Mouse (Mus musculus) heart, postnatal 4 days (tissue): ENCODE results near the gene Ppp1r12a. TPM values are rescaled to one million over a fixed set of nuclear protein-coding genes. Genes with fewer than 3 reads are reported as not detected.

Source experiments
- DNase-seq: peaks from one replicate; pipeline ENCODE4 v3.0.0; 2021
- total RNA-seq, 2 experiments: library from RNA; stranded (reverse); gene quantifications; 2 replicates each; pipeline ENCODE4 v1.2.3; 2021

Gene Ppp1r12a
- 100 to 1,000 TPM; 173 to 182 TPM for total RNA-seq

DNA sequence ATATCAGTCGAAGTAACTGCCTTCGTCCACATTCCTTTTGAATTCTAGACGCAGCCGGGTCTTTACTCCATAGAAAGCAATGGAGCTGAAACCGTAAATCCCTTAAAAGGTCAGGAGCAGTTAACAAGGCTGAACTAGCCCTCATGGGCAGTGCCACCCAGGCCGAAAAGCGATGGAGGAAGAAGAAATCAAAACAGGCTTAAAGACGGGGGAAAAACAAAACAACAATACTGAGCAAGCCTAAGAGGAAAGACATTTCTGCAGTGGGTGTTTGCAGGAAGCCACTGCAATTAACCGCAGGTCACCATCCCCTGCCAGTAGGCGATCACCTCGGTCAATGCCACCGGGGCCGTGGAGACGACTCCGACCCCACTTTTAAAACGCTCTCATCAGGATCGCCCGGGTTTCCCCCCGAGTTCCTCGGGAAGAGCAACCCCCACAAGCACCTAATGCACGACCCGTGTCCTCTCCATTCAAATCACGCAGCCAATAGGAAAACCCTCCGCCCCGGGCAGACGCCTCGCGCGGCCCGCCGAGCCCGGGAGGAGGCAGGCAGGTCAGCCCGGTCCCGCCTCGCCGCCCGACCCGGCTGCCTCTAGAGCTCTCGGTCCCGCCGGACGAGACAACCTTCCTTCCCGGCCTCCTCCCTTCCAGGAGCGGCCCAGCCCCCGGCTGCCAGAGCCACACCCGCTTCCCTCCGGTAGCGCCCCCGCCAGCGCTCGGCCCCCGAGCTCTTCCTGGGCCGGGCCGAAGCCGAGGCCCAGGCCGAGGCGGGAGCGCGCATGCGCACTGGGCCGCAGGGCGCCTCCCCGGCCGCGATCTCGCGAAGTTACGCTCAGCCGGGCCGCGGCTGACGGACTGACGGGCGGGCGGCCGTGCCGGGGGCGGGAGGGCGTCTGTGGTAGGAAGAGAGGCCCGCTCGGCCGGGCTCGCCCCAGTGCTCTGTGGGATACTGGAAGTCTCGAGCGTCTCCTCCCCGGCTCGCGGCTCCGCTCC lies at the start of gene Ppp1r12a:
Gene Ppp1r12a (plus strand): TSS at position 933 of the 996 bp plus-strand sequence.
- DNase-seq = peak; percentile 97

DNA sequence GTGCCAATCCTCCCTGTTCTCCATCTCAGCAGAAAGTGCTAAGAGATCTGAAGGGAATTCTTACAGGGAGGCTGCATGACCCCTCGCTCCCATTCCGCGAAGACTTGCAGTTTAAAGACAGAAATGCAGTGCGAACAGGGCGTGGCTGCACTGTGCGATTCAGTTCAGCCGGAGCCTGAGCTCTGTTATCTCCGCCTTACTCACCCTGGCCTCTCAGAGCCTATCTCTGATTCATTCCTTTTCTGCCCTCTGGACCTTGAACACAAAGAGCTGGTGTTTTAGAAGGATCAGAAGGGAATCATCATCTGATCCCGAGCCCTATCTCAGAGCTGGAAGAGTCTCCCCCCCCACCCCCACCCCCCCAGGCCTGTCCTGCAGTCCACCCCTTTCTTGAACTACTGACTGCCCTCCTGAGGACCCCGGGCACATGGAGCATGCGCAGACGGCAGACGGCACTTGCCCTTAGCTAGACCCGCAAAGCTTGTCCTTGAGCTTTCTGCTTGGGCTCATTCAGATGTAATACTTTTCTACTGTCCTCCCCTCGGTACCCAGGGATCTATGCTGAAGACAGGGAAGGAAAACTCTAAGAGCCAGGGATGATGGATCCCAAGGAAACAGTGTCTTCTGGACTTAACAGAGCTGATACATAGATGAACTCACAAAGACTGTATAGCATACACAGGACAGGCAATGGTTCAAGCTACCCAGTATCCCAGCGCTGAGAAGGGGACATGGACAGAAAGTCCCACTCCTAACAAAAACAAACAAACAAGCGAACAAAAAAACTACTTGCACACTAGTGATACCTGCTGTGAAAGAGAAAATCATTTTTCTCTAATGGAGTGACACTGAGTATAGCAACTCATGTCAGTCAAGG lies 48.4 kb upstream of the Ppp1r12a start:
- peak; percentile 47 for DNase-seq

DNA sequence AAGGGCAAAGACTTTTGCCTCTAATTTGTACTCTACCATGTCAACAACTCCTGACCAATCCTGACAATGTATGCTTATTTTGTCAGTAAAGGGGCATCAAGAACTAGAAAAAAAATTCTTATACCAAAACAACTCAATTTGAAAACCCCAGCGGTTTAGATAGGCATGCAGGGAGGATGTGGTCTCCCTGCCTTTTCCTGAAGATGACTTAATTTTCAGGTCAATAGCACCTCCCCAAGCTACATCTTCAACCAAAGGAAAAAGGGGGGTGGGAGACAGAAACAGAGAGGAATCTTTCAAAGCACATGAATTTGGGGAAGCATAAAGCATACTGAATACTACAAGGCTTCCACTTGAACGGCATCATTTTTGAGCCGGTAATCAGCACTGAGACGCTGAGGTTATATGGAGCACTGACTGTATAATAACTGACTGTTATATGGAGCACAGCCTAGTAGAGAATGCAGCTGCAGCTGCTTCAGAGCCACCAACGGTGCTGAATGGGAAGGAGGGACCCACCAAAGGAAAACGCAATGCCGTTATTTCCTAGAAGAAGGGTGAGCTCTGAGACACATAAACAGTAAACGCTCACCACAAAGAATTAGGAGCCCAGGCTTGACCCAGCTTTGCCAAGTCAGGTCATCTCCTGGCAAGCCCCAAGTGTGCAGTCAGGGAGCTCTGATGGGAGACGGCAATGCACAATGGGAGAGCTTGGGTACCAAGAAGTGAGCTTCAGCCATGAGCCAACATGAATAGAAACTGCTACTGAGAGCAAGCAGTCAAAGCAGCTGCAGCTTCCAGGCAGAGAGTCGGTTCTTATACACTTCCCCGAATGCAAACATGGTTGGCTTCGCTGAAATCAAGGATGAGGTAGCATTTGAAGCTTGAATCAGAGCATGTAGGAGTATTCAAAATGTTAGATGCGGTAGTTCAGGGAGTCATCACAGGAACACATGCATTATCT lies 43.5 kb upstream of the Ppp1r12a start:
- DNase-seq = no peak

DNA sequence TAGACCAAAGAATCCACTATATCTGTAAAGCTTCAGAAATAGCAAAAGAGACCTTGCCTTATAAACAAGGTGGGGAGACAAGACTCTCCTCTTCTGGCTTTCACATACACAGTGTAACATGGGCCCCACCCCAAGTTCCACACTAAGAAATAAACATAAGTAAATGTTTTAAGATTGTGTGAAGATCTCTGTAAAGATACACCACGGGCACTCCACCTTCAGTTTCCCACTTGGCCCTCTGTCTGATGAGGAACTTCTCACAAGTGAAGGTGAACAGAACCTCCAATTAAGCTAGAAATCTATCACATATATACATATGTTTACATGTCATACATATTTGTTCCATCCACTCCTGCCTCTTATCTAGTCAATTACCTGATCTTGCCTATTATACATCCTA lies 42.6 kb upstream of the Ppp1r12a start:
- DNase-seq = no peak

DNA sequence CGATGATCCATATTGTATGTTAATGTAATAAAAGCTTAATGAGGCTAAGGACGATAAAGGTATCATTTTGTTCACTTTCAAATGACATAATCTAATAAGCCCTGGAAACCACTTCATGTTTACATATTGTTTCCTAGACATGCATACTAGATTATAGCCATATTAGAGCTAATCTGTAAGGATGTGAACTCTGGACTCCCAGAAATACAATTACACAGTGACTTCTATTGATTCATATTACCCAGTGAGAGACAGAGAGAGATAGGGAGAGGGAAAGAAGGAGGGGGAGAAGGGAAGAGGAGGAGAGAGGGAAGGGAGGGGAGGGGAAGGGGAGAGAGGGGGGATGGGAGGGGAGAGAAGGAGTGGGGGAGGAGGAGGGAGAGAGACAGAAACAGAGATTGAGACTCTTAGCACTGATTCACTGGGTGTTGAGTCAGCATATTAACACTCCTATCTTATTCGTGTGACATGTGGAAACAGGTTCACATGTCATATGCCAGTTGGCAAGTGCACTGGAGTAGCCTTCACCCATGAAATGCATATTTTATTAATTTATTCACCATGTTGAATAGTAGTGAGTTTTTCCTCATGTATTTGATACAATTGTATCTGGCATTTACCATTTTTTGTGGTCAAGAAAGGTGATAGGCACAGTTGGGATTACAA lies 36.9 kb upstream of the Ppp1r12a start:
- DNase-seq = no peak

DNA sequence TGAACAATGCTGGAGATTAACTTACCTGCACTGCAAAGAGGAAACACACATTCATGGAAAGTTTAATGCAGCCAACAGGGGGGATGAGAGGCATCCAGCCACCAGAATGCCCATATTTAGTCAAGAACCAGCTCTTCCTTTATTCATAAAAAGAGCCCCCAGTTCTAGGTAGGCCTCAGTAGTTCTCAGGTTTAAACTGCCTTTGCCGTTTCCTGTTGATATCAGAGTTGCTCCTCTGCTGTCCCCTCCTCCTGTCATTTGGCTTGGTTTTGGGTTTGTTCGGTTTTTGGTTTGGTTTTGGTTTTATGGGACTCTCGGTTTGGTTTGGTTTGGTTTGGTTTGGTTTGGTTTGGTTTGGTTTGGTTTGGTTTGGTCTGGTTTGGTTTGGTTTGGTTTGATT lies 32.8 kb upstream of the Ppp1r12a start:
- no peak for DNase-seq

DNA sequence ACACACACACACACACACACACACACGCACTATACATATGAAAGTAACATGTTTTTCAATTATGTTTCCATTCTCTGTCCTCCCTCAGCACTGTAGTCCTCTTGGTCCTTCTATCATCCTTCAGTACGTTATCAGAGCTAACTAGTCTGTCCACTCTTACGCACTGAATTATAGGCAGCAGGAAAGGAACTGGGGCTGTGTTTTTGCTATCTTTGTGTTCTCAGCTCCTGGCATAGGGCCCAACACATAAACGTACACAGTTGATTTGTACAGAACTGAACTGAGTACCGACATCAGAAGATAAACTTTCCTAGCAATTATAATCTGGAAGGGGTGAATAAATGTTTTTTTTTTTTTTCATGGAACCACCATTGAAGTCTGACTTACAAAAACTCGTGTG lies 30.1 kb upstream of the Ppp1r12a start:
- DNase-seq = no peak

DNA sequence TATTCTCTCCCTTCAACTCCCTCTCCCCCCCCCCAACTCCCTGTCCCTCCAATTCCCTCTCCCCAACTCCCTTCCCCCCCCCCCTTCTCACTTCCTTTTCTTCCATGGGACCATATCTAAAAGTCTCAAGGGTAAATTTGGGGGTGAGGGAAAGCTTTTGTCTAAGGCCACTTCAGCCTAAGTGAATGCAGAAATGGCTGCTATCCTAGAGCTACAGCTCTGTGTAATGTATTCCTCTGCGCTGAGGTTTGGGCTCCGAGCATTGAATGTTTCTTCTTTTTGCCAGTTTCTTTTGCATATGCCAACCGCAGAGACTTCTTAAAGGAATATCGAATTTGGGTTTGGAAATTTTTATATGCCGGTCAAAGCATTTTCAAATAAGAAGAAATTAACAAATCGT lies 28.7 kb upstream of the Ppp1r12a start:
- no peak for DNase-seq

DNA sequence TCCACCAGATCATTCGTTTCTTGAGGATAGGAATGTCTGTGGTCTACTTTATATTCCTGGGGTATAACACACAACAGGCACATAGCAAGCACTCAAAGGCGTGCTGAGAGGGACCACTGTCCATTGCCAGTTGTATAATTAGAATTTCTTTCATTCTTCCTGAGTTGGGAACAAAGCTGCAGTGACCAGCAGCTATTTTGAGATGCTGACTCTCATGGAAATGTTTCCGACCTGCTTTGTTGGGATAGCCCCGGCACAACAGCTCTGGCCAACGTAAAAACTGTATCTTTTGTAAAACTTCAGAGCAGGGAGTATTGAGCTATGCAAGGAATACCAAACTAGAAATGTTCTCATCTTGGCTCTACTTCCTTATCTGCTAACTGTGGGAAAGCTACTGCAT lies 28.2 kb upstream of the Ppp1r12a start:
- DNase-seq = peak; percentile 26

DNA sequence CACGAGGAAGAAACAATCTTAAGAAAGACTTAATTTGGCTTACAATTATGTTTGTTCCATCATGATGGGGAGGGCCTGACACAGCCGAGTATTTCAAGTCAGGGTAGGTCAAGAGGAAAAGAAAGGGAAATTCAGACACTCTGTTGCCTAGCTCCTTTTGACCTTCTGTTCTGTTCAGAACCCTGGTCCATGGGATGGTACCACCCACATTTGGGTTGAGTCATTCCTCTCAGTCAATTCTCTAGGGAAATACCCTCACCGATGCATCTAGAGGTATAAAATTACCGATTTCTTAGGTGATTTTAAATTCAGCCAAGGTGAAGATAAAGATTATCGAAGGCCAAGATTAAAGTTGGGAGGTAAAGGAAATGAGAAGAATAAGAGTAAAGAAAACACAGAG lies 23.6 kb upstream of the Ppp1r12a start:
- DNase-seq = no peak

DNA sequence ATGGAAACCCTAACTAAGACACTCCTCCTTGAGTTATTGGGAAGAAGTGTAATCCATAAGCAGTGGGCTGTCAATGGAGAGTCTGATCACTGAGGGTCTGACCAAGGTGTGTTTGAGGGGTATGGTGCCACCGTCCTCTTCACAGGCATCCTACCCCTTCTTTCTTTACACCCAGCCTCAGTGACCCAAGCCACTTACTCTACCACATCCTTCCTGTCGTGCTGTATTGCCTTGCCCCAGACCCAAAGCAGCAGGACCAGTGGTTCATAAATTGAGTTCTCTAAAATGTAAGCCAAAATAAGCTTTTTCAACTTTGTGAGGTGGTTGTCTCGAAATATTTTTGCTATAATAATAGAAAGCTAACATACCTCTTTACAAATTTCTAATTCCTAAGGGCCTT lies 22.2 kb upstream of the Ppp1r12a start:
- no peak for DNase-seq

DNA sequence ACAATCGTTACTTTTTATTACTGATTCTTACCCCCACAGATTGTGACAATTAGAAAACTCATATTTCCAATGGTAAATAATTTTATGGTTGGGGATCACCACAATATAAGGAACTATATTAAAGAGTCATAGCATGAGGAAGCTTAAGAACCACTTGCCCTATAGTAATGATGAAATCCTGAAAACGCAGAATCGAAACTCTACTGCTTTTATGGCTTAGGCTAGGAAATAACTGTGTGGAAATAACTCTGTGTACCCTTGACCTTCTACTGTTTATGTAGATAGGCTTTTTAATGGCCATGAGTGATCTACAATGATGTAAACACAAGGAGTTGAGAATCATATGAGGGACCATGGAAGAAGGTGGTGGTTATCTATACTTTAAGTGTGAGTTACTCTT lies 21.3 kb upstream of the Ppp1r12a start:
- DNase-seq = no peak

DNA sequence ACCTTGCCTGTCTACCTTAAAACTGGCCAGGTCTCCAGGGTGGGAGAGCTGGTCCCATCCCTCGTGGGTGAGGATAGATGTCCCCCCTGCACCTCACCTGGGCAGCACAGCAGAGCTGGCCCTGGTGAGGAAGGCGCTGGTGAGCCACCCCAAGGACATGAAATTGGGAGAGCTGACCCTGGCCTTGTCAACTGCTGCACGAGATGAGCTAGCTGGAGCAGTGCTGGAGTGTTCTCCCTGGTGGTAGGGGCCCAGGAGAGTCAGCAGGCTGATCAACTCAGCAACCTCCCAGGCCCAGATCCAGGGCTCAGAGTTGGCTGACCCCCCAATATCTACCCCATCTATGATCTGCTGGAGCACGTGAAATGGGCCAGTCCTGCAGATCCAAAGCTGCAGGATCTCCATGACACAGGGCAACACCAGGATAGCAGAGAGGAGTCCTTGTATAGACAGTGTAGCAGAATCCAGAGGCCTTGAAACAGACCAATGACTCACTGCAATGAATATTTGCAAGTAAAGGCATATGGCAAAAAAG lies 17.9 kb upstream of the Ppp1r12a start:
- no peak for DNase-seq

DNA sequence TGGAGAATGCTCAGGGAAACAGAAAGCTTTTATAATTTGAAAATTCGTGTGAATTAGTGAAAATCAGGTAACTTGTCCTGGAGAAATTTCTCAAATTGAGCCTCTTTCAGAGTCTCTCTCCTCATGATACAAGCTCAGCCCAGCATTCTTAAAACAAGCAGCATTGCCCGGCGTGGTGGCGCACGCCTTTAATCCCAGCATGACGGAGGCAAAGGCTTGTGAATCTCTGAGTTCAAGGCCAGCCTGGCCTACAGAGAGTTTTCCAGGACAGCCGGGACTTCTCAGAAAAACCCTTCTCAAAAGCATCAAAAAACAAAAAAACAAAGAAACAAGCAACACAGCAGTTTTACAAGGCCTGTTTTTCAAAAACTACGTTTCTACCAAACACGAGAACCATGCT lies 16.3 kb upstream of the Ppp1r12a start:
- no peak for DNase-seq

DNA sequence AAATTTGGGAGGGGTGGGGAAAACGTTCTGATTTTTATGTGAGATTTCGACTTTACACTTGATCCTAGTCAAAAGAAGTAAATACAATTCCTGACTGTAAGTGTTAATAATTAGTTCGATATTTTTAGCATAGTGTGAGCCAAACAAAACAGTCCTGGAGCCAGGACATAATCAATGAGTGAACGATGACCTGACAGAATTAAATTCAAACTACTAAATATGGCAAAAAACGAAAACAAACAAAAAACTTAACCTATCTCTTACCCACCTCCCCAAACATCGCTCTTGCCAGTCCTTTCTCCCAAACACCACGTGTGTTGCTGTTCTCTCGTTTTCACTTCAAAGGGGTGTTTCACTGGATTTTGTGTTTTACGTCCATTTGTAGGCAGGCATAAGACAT lies 15.0 kb upstream of the Ppp1r12a start:
- DNase-seq = no peak

DNA sequence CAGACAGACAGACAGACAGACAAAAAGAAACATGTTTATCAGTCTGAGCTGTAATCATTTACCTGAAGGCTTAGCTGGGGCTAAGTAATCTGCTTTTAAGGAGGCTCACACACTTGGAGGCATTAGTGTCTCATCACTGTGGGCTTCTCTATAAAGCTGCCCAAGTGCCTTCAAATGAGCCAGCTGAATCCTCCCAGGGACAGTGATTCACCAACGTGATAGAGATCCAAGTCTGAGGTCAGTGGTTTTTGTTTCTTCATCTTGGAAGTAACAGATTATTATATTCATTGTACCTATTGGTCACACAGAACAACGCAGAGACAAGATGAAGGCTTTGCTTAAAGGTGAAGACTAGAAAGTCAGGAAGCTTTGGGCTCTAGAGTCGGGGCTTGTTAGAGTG lies 8.7 kb upstream of the Ppp1r12a start:
- DNase-seq = no peak

DNA sequence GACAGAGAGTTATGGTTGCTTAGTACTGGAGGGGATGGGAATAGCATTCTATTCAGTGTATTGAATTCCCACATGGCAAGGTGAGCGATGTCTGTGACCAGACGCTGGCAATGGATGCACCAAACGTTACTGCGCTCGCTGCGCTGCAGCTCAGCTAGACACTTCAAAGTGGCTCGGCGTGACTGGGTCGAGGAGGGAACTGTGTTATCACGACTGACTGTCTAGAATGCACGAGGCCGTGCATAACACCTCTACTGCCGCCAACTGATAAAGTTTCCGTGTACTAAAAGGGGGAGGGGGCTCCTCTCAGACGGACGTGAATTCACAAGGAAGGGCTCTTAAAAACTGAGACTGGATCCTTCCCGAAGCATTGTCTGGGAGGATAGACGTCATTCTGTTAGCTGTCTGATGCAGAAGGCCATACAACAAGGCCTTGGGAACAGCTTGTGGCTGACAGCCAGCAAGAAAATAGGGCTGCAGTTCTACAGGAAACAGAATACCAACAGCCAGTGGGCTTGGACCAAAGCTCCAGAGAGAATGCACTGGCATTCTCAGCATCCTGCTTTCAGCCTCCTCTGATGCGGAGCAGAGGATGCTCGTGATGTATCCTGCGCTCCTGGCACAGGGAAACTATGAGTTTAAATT lies 6.8 kb upstream of the Ppp1r12a start:
- DNase-seq = peak; percentile 42

DNA sequence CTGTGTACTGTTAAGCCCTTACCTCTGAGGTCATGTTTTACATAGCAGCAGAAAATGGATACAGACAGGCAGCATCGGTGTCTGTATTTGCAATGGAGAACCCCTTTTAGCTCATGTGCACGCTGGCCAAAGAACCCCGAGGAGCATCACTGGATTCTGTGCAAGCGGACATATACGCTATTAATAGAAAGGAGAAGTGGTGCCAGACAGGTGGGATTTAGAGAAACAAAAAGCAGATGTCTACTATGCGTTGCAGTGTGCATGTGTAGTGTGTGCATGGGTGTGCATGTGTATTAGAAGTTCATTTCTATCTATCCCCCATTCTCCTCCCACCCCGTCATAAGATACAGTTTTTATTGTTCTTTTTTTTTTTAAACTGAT lies 6.3 kb upstream of the Ppp1r12a start:
- no peak for DNase-seq

DNA sequence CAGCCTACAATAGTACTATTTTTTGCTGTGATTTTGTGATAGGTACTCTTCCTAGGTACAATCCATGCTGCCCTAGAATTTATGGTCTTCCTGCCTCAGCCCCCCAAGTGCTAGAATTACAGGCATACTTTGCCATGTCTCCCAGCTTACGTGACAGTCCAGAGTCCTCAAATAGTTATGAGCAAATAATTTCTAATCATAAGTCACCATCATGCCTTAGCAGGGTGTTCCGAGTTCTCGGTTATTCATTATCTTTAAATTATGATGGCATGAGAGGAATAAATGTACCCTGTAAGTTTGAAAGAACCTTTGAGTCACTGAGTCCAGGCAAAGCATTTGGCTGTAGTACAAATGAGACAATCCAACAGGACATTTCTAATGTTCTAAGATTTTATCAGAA lies 5.9 kb upstream of the Ppp1r12a start:
- DNase-seq = no peak

DNA sequence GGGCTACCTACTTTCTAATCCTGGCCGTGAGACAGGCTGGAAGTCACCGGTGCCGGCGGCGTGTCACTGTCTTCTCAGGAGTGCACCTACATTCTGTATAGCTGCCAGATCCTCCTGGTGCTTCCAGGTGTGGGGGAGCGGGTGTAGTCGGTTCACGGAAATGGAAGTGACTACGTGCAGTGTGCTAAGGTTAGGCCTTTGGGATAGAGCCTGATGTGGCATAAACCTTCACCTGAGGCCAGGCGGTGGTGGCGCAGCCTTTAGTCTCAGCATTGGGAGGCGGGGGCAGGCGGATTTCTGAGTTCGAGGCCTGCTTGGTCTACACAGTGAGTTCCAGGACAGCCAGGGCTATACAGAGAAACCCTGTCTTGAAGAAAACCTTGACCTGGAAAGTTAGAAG lies 3.0 kb upstream of the Ppp1r12a start:
- DNase-seq = no peak
